Mouse (Mus musculus): ENCODE data around the gene Tsc2. TPM values are rescaled to one million over a fixed set of nuclear protein-coding genes. Genes with fewer than 3 reads are reported as not detected.

The Tsc2 gene
- polyA plus RNA-seq, 1 experiment from 2014 or later, result 56.9 TPM

DNA sequence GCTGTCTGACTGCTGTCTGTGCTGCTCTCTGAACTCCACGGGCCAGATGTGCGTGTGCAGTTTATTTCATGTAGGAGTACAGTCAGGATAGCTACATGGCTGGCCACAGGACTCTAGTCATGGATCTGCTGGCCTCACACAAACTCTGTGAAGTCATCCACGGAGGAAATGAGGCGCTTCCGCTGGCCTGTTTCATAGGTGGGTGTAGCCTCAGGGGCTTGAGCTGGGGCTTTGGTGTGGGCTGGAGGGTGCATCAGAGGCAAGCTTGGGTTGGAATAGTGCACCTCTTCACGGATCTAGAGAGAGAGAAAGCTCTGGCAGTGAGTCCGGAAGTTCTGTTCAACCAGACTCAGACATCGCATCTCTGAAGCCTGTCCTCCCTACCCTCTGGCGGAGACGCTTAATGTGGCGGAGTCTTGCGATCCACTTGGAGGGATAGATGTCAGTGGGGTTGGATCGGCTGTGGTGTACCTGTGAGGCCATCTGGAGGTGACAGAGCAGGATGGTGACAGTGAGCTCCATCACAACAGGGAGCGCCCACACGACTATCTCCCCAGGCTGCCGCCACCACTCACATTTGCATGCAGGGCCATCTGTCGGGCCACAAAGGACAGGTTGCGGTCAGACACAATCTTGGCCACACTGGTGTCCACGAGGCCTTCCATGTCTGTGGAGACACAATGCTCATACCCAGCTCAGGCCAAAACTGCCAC is 35.8 kb downstream of the Tsc2 start:
- H3K36me3 ChIP-seq, result peaks cover 99% of the 10 kb centered on the region
- no peak overlapping the region for H3K27ac ChIP-seq
- 88% methylated on average over 19 of the region's 19 CpGs for WGBS
- 0 out of 2 replicates have a peak, but pooled peaks cover 3% of the 10 kb centered on the region for H3K4me1 ChIP-seq
- H3K27me3 ChIP-seq (ENCODE audit: insufficient read depth, poor library complexity, severe bottlenecking), result no peaks in the 10 kb centered on the region
- H3K4me3 ChIP-seq, result no peak overlapping the region
- DNase-seq (ENCODE audit: low spot score), result no peak
- no peaks in the 10 kb centered on the region for H3K9me3 ChIP-seq

DNA sequence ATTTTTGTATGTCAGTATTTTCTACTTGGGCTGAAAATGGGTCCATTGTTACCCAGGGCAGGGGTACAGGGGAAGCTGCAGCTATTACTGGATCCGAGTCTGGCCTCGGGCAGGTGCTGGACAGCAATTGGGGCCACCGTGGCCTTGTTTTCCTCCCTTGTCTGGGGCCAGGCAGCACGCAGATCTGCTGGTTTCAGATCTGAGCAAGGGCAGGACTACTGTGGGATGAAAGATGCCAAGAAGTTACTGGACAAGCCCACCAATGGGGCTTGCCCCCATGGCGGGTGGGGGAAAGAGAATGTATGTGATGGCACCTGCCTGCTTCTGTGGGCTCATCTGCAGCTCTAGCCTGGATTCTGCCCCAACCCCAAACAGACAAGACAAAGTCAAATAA is 36.4 kb downstream of the Tsc2 start:
- H3K27me3 ChIP-seq (ENCODE audit: insufficient read depth, poor library complexity, severe bottlenecking), result no peaks in the 10 kb centered on the region
- 0 out of 2 replicates have a peak, but pooled peaks cover 3% of the 10 kb centered on the region for H3K4me1 ChIP-seq
- peaks cover 99% of the 10 kb centered on the region for H3K36me3 ChIP-seq
- H3K27ac ChIP-seq, result no peak overlapping the region
- H3K9me3 ChIP-seq, result no peaks in the 10 kb centered on the region
- H3K4me3 ChIP-seq, result no peak overlapping the region
- no peak for DNase-seq (ENCODE audit: low spot score)
- WGBS, result 78% methylated on average over 5 of the region's 5 CpGs

DNA sequence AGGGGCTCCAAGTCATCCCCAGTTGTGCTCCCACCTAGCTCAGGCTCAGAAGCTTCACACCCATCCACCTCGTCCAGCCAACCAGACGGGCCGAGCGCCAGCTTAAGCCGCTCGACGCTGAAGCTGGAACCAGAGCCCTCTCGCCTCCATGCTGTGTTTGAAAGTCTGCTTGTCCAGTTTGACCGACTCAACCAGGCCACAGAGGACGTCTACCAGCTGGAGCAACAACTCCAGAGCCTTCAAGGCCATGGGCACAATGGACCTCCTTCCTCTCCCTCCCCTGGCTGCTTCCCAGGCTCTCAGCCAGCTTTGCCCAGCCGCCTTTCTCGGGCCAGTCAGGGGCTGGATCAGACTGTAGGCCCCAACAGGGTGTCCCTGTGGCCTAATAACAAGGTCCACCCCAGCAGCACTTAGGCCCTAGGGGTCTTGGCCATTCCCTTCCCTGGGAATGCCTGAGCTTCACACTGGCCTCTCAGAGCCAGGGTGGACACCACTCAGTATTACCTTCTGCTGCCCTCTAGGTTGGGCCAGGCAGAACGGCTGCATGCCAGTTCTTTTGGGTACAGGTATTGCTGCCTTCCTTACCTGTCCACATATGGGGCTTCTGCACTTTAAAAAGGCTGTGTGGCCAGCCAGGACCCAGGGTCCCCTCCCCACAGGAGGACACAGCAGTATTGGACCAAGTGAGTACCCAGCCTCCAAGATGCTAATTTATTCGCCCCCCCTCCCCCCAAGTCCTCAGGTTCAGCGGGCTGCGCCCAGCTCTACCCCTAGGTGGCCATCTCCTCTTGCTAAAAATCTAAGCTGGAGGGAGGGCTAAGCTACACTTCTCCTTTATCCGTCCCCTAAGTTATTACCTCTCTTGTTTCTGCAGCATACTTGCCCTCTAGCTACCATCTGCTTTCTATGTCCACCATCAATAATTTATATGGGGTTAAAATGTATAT is 37.0 kb downstream of the Tsc2 start:
- no peak overlapping the region for H3K27ac ChIP-seq
- no peak for DNase-seq (ENCODE audit: low spot score)
- H3K4me1 ChIP-seq, result 0 out of 2 replicates have a peak, but pooled peaks cover 3% of the 10 kb centered on the region
- 81% methylated on average over 17 of the region's 17 CpGs for WGBS
- H3K4me3 ChIP-seq, result no peak overlapping the region
- no peaks in the 10 kb centered on the region for H3K9me3 ChIP-seq
- H3K36me3 ChIP-seq, result peaks cover 99% of the 10 kb centered on the region
- no peaks in the 10 kb centered on the region for H3K27me3 ChIP-seq (ENCODE audit: insufficient read depth, poor library complexity, severe bottlenecking)

DNA sequence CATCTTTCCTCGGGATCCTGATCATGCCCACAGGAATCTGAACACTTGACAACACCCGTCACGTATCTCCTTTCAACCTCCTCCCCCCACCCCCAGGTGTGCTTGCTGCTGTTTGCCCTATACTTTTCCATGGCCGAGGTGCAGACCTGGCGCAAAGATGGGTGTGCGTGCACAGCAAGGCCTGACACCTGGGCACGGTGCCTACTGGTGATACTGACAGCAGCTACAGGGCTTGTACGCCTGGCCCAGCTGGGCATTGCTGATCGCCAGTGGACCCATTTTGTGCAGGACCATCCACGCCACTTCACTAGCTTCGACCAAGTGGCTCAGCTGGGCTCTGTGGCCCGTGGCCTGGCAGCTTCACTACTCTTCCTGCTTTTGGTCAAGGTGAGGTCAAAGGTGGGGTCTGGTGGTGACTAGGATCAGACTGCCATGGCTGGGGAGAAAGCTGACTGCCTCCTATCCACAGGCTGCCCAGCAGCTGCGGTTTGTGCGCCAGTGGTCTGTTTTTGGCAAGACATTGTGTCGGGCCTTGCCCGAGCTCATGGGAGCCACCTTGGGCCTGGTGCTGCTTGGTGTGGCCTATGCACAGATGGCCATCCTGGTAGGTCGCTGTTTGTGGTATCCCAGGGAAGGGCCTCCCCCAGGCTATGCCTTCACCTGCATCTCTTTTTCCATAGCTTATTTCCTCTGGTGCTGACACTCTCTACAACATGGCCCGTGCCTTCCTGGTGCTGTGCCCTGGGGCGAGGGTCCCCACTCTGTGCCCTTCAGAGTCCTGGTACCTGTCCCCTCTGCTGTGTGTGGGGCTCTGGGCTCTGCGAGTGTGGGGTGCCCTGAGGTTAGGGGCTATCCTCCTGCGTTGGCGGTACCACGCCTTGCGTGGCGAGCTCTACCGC is 38.2 kb downstream of the Tsc2 start:
- Histone ChIP-seq H3K9me3 (no peaks in the 10 kb centered on the region), H3K36me3 (peaks cover 94% of the 10 kb centered on the region), H3K4me1 (0 out of 2 replicates have a peak, but pooled peaks cover 3% of the 10 kb centered on the region), H3K4me3 (no peak overlapping the region), H3K27me3 (ENCODE audit: insufficient read depth, poor library complexity, severe bottlenecking) (no peaks in the 10 kb centered on the region), H3K27ac (no peak overlapping the region)
- 91% methylated on average over 26 of the region's 26 CpGs for WGBS
- no peak for DNase-seq (ENCODE audit: low spot score)

DNA sequence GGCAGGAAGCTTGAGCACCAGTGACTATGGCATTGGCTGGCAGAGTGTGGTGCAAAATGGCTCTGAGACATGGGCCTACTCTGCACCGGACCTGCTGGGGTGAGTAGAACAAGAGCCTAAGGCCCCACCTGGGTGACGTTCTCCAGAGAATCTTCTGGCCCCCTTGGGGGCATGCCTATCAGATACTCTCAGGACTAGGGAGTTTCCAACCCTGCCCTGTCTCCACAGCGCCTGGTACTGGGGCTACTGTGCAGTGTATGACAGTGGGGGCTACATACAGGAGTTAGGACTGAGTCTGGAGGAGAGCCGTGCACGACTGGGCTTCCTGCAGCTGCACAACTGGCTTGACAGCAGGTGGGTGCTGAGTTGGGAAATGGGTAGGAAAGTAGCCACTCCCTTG is 39.2 kb downstream of the Tsc2 start:
- Histone ChIP-seq H3K4me1 (0 out of 2 replicates have a peak, but pooled peaks cover 3% of the 10 kb centered on the region), H3K27me3 (ENCODE audit: insufficient read depth, poor library complexity, severe bottlenecking) (no peaks in the 10 kb centered on the region), H3K4me3 (no peak overlapping the region), H3K36me3 (peaks cover 92% of the 10 kb centered on the region), H3K27ac (no peak overlapping the region), H3K9me3 (no peaks in the 10 kb centered on the region)
- 77% methylated on average over 5 of the region's 5 CpGs for WGBS
- DNase-seq (ENCODE audit: low spot score), result no peak

DNA sequence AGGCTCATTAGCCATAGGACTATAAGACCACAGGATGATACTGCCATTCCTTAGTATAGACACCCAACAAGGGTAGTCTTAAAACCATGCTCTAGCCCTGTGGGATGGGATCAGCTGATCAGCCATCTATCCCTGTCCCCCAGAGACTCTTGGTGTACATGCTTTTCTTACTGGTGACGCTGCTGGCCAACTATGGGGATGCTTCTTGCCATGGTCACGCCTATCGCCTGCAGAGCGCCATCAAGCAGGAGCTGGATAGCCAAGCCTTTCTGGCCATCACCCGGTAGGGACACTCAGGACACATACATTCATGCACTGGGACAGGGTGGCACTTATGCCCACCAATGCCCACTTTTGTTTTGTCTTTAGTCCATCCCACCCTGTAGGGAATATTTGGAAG is 40.7 kb downstream of the Tsc2 start:
- 94% methylated on average over 5 of the region's 5 CpGs for WGBS

DNA sequence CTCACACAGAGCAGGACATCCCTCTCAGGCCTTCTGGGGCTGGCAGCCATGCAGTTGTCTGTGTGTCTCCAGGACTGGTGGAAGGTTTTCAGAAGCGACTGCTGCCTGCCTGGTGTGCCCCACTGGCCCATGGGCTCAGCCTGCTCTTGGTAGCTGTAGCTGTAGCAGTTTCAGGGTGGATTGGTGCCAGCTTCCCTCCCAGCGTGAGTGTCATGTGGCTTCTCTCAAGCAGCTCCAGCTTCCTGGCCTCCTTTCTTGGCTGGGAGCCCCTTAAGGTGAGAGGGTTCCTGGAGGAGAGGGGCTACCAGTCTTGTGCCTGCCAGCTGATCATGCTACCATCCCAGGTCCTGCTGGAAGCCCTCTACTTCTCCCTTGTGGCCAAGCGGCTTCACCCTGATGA is 41.5 kb downstream of the Tsc2 start:
- H3K9me3 ChIP-seq, result no peaks in the 10 kb centered on the region

More for the DNA sequence above, 40.7 kb downstream of the Tsc2 start:
- Histone ChIP-seq H3K36me3 (peaks cover 91% of the 10 kb centered on the region), H3K4me1 (0 out of 2 replicates have a peak, but pooled peaks cover 3% of the 10 kb centered on the region), H3K4me3 (no peak overlapping the region), H3K27me3 (ENCODE audit: insufficient read depth, poor library complexity, severe bottlenecking) (no peaks in the 10 kb centered on the region), H3K9me3 (no peaks in the 10 kb centered on the region), H3K27ac (no peak overlapping the region)
- DNase-seq (ENCODE audit: low spot score), result no peak

DNA sequence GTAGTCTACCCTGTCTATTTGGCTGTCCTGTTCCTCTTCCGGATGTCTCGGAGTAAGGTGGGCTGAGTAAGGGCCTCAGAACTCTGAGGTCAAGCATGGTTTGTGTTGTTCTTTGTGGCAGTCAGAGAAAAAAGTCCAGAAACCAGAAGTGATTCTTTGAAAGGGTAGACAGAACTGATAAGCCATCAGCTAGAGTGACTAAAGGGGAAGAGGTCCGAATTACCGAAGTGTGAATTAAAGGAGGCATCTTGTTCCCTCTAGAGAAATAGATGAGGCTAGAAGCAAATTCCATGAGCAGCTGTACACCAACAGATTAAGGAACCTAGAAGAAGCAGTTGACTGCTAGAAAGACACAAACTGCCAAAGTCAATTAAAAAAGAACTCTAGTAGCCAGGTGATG is 45.9 kb downstream of the Tsc2 start:
- H3K27ac ChIP-seq, result no peak overlapping the region
- 92% methylated on average over 4 of the region's 4 CpGs for WGBS
- H3K36me3 ChIP-seq, result peaks cover 78% of the 10 kb centered on the region
- H3K4me3 ChIP-seq, result no peak overlapping the region
- H3K9me3 ChIP-seq, result no peaks in the 10 kb centered on the region
- H3K4me1 ChIP-seq, result no peaks in the 10 kb centered on the region
- DNase-seq (ENCODE audit: low spot score), result no peak
- H3K27me3 ChIP-seq (ENCODE audit: insufficient read depth, poor library complexity, severe bottlenecking), result no peaks in the 10 kb centered on the region

More for the DNA sequence above, 41.5 kb downstream of the Tsc2 start:
- H3K27ac ChIP-seq, result no peak overlapping the region
- no peak overlapping the region for H3K4me3 ChIP-seq
- 0 out of 2 replicates have a peak, but pooled peaks cover 3% of the 10 kb centered on the region for H3K4me1 ChIP-seq
- 80% methylated on average over 3 of the region's 3 CpGs for WGBS
- H3K36me3 ChIP-seq, result peaks cover 91% of the 10 kb centered on the region
- no peak for DNase-seq (ENCODE audit: low spot score)
- H3K27me3 ChIP-seq (ENCODE audit: insufficient read depth, poor library complexity, severe bottlenecking), result no peaks in the 10 kb centered on the region

DNA sequence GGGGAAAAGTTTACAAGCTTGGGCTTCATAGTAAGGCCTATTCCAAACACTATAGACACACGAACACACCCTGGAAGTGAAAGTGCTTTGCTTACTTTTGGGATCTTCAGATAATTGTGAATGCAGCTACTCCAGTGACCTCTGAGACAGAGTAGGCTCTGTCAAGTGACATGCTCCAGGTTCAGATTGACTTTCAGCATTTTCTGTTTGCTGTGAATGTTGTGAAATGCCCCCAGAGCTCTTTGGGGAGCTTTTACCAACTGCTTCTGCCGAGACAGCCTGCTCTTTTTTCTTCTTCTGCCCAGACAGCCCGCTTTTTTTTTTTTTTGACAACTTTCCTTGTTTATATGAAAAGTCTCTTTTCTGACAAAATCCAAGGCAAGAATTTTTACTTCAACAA is 47.9 kb downstream of the Tsc2 start:
- Histone ChIP-seq H3K9me3 (no peaks in the 10 kb centered on the region), H3K4me3 (no peak overlapping the region), H3K36me3 (peaks cover 82% of the 10 kb centered on the region), H3K4me1 (no peaks in the 10 kb centered on the region), H3K27ac (no peak overlapping the region), H3K27me3 (ENCODE audit: insufficient read depth, poor library complexity, severe bottlenecking) (no peaks in the 10 kb centered on the region)
- WGBS, result 79% methylated on average over 3 of the region's 3 CpGs
- no peak for DNase-seq (ENCODE audit: low spot score)

DNA sequence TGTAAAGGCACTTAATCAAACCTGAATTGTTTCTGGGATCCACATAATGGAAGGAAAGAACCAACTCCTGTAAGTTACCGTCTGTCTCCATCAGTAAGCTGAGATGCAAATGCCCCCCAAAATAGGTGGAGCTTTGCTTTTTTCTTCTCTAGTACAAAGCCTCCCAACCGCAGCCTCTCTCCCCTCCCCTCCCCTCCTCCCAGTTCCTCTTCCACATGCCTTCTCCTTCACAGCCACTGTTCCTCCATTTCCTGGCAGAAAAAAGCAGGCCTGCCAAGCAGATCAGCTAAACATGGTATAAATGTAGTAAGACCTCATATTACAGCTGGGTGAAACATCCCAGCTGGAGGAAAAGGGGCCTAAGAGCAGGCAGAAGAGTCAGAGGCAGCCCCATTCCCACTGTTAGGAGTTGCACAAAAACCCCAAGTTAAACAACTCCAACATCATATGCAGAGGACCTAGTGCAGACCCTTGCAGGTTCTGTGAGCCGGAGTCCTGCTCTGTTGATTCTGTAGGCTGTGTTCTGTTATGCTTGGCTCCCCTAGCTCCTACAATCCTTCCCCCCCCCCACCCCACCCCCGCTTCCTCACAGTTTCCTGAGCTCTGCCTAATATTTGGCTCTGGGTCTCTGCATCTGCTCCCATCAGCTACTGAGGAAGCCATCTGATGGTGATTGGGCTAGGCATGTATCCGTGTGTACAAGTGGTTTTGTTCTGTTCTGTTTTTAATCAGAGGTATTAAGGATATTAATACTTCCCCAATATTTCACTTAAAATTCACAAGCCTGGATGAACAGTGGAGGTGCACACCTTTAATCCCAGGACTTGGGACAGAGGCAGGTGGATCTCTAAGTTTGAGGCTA is 48.6 kb downstream of the Tsc2 start:
- H3K4me3 ChIP-seq, result no peak overlapping the region
- WGBS, result 62% methylated on average over 5 of the region's 5 CpGs
- H3K4me1 ChIP-seq, result no peaks in the 10 kb centered on the region
- no peak overlapping the region for H3K27ac ChIP-seq
- DNase-seq (ENCODE audit: low spot score), result no peak
- no peaks in the 10 kb centered on the region for H3K9me3 ChIP-seq
- peaks cover 85% of the 10 kb centered on the region for H3K36me3 ChIP-seq
- H3K27me3 ChIP-seq (ENCODE audit: insufficient read depth, poor library complexity, severe bottlenecking), result no peaks in the 10 kb centered on the region

DNA sequence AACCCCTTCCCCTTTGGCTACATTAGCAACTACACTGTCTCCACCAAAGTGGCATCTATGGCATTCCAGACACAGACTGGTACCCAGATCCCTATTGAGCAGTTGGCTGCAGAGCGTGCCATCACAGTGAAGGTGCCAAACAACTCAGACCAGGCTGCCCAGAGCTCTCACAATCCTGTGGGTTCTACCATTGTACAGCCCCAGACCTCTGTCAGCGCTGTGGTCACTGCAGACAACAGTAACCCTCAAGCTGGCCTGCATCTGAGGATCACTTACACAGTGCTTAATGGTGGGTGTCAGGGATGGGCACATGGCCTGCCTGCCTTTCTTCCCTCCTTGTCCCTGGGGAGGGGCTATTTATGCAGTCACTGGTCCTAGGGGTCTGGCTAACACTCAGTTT is 52.1 kb downstream of the Tsc2 start:
- Histone ChIP-seq H3K27me3 (ENCODE audit: insufficient read depth, poor library complexity, severe bottlenecking) (no peaks in the 10 kb centered on the region), H3K9me3 (no peaks in the 10 kb centered on the region), H3K27ac (no peak overlapping the region), H3K4me3 (no peak overlapping the region), H3K4me1 (no peaks in the 10 kb centered on the region), H3K36me3 (peaks cover 81% of the 10 kb centered on the region)
- DNase-seq (ENCODE audit: low spot score), result no peak
- WGBS, result 82% methylated on average over 2 of the region's 2 CpGs

DNA sequence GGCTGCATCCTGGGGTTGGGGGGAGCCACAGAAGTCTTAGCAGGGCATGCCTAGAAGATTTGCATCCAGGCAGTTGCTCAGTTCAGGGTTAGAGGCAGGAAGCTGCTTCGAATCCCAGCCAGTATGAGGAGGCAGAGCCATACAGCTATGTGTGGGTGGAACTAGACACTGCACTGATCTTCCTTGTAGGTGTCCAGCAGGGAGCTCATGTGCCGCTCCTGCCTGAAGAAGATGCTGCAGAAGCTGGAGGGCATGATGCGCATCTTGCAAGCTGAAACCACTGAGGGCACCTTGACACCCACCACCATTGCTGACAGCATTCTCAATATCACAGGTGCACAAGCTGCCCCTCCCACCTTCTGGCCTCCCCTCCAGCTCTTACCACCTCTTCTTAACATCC is 52.9 kb downstream of the Tsc2 start:
- no peaks in the 10 kb centered on the region for H3K9me3 ChIP-seq
- H3K27me3 ChIP-seq (ENCODE audit: insufficient read depth, poor library complexity, severe bottlenecking), result no peaks in the 10 kb centered on the region
- no peak for DNase-seq (ENCODE audit: low spot score)
- H3K36me3 ChIP-seq, result peaks cover 88% of the 10 kb centered on the region
- no peak overlapping the region for H3K4me3 ChIP-seq
- WGBS, result 92% methylated on average over 3 of the region's 3 CpGs
- H3K4me1 ChIP-seq, result no peaks in the 10 kb centered on the region
- no peak overlapping the region for H3K27ac ChIP-seq

Data from heart, embryonic 10.5 days (tissue).